Mouse (Mus musculus) ovary, postnatal 14 days (tissue): ENCODE data around the gene Xpot.

ENCODE experiments used
- DNase-seq: peaks from one replicate; pipeline ENCODE4 v3.0.0; 2022; ENCODE audit warnings: low spot score

Gene Xpot

GRCm38 (mm10) chr10:121626186-121626882, at the start of gene Xpot:
Gene Xpot (minus strand): TSS chr10:121626332.
- peak; percentile 94 for DNase-seq

GRCm38 (mm10) chr10:121669103-121669502, 43.0 kb upstream of the Xpot start:
- DNase-seq: no peak

GRCm38 (mm10) chr10:121665631-121666145, 39.6 kb upstream of the Xpot start:
- DNase-seq: no peak

- DNase-seq: no peak
Observed at GRCm38 (mm10) chr10:121663599-121663998, 37.5 kb upstream of the Xpot start.

- no peak for DNase-seq
Observed at GRCm38 (mm10) chr10:121662711-121663110, 36.6 kb upstream of the Xpot start.

GRCm38 (mm10) chr10:121655907-121656306, 29.8 kb upstream of the Xpot start:
- no peak for DNase-seq

- no peak for DNase-seq
Observed at GRCm38 (mm10) chr10:121653079-121653478, 26.9 kb upstream of the Xpot start.

GRCm38 (mm10) chr10:121646294-121646693, 20.2 kb upstream of the Xpot start:
- DNase-seq: no peak

- DNase-seq: no peak
Observed at GRCm38 (mm10) chr10:121642054-121642947, 16.2 kb upstream of the Xpot start.

GRCm38 (mm10) chr10:121641272-121642053, 15.3 kb upstream of the Xpot start, which contains the start of gene D930020B18Rik:
Gene D930020B18Rik (plus strand): TSS chr10:121641588.
- no peak for DNase-seq

- DNase-seq: no peak
Observed at GRCm38 (mm10) chr10:121640944-121641271, 14.8 kb upstream of the Xpot start.

- DNase-seq: no peak
Observed at GRCm38 (mm10) chr10:121640150-121640930, 14.2 kb upstream of the Xpot start.

GRCm38 (mm10) chr10:121639573-121639972, 13.4 kb upstream of the Xpot start:
- no peak for DNase-seq

- no peak for DNase-seq
Observed at GRCm38 (mm10) chr10:121636276-121636675, 10.1 kb upstream of the Xpot start.

- DNase-seq: no peak
Observed at GRCm38 (mm10) chr10:121634159-121634558, 8.0 kb upstream of the Xpot start.

- no peak for DNase-seq
Observed at GRCm38 (mm10) chr10:121628561-121629040, 2.5 kb upstream of the Xpot start.

- no peak for DNase-seq
Observed at GRCm38 (mm10) chr10:121627216-121627852, 1.2 kb upstream of the Xpot start.

GRCm38 (mm10) chr10:121625407-121626185, 536 bp downstream of the Xpot start:
- no peak for DNase-seq

GRCm38 (mm10) chr10:121625006-121625405, 1.1 kb downstream of the Xpot start:
- DNase-seq: no peak

- no peak for DNase-seq
Observed at GRCm38 (mm10) chr10:121623670-121624069, 2.5 kb downstream of the Xpot start.
